Mouse (Mus musculus) stomach, postnatal 0 days (tissue): Measurements from ENCODE around the gene Xpa.

ENCODE experiments used
- CTCF ChIP-seq: IDR thresholded peaks from 2 replicates; pipeline ENCODE4 v1.5.1; 2016; ENCODE audit warnings: antibody characterized with exemption, low read depth, mild to moderate bottlenecking, moderate library complexity
- EP300 ChIP-seq: optimal IDR thresholded peaks from 2 replicates; pipeline ENCODE3; 2016; ENCODE audit warnings: antibody characterized with exemption

DNA sequence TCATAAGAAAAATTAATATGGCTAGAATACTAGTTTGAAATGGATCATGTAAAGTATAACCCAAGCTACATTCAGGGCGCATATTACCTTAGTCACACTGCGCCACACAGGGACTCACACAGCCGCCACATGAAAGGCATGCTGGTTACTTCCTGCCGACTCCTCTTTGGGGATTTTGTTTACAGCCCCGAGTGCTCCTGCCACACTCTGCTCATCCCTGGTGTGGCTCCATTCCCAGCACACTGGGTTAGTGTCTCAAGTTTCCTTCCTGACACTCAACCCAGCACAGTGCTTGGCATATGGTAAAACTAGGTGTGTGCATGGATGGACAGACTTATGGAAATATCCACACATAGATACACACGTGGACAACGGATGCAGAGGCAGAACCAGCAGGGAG, 13.9 kb downstream of the Xpa start:
- TF ChIP-seq EP300 (no peak), CTCF (no peak)
